Mouse (Mus musculus): ENCODE results near the gene Vmn1r36. TPM values are rescaled to one million over a fixed set of nuclear protein-coding genes. Genes with fewer than 3 reads are reported as not detected.
"Not testable (repeated sequence)": the region's sequence is repeated elsewhere in the genome, so short reads cannot be mapped to it uniquely, and the experiment has no call there.

Gene Vmn1r36
- polyA plus RNA-seq (2015; fragmentation: Nextera tagmentation; extraction: Ambion mirVana) = not detected in 2 replicates

- not testable (repeated sequence) for H3K4me1 ChIP-seq (ENCODE audit: control insufficient read depth, insufficient read depth, low read length); H3K27me3 ChIP-seq (ENCODE audit: control insufficient read depth, insufficient read depth, low read depth, low read length); H3K9ac ChIP-seq (ENCODE audit: low read depth, low read length); H3K9me3 ChIP-seq (replicated peaks; ENCODE audit: control insufficient read depth, low read length, poor library complexity, severe bottlenecking); H3K4me3 ChIP-seq (ENCODE audit: low read depth, low read length); H3K27ac ChIP-seq (ENCODE audit: low read length); H3K4me2 ChIP-seq (ENCODE audit: low read length); ATAC-seq; H3K36me3 ChIP-seq (ENCODE audit: control insufficient read depth, insufficient read depth, low read length)
- 67% methylated on average over 2 of the region's 2 CpGs for WGBS
These were observed at the start of gene Vmn1r36 for GRCm38 (mm10) chr6:66719068-66719467. Vmn1r36 (minus strand) TSS chr6:66719168.

- not testable (repeated sequence) for H3K9ac ChIP-seq (ENCODE audit: low read depth, low read length); H3K27ac ChIP-seq (ENCODE audit: low read length); H3K9me3 ChIP-seq (replicated peaks; ENCODE audit: control insufficient read depth, low read length, poor library complexity, severe bottlenecking); ATAC-seq; H3K4me1 ChIP-seq (ENCODE audit: control insufficient read depth, insufficient read depth, low read length); H3K27me3 ChIP-seq (ENCODE audit: control insufficient read depth, insufficient read depth, low read depth, low read length); H3K36me3 ChIP-seq (ENCODE audit: control insufficient read depth, insufficient read depth, low read length); H3K4me3 ChIP-seq (ENCODE audit: low read depth, low read length); H3K4me2 ChIP-seq (ENCODE audit: low read length)
These were observed 10.1 kb upstream of the Vmn1r36 start, which contains the start of gene Vmn1r37 for GRCm38 (mm10) chr6:66729082-66729481. Vmn1r37 (plus strand) TSS chr6:66729382.

GRCm38 (mm10) chr6:66713854-66714253 is 5.1 kb downstream of the Vmn1r36 start:
- Histone ChIP-seq H3K4me1 (ENCODE audit: control insufficient read depth, insufficient read depth, low read length) (no peaks in the 10 kb centered on the region), H3K27ac (ENCODE audit: low read length) (no peak overlapping the region), H3K27me3 (ENCODE audit: control insufficient read depth, insufficient read depth, low read depth, low read length) (no peaks in the 10 kb centered on the region), H3K36me3 (ENCODE audit: control insufficient read depth, insufficient read depth, low read length) (no peaks in the 10 kb centered on the region), H3K9me3 (replicated peaks; ENCODE audit: control insufficient read depth, low read length, poor library complexity, severe bottlenecking) (no peaks in the 10 kb centered on the region), H3K4me3 (ENCODE audit: low read depth, low read length) (no peak overlapping the region), H3K4me2 (ENCODE audit: low read length) (no peak overlapping the region), H3K9ac (ENCODE audit: low read depth, low read length) (no peak overlapping the region)
- ATAC-seq = no peak
- WGBS = 84% methylated on average over 3 of the region's 3 CpGs

- no peak overlapping the region for H3K27ac ChIP-seq (ENCODE audit: low read length)
- H3K4me1 ChIP-seq (ENCODE audit: control insufficient read depth, insufficient read depth, low read length) = no peaks in the 10 kb centered on the region
- H3K36me3 ChIP-seq (ENCODE audit: control insufficient read depth, insufficient read depth, low read length) = no peaks in the 10 kb centered on the region
- H3K9ac ChIP-seq (ENCODE audit: low read depth, low read length) = no peak overlapping the region
- H3K9me3 ChIP-seq (replicated peaks; ENCODE audit: control insufficient read depth, low read length, poor library complexity, severe bottlenecking) = no peaks in the 10 kb centered on the region
- no peak overlapping the region for H3K4me2 ChIP-seq (ENCODE audit: low read length)
- no peaks in the 10 kb centered on the region for H3K27me3 ChIP-seq (ENCODE audit: control insufficient read depth, insufficient read depth, low read depth, low read length)
- no peak for ATAC-seq
- no peak overlapping the region for H3K4me3 ChIP-seq (ENCODE audit: low read depth, low read length)
These were observed 10.1 kb downstream of the Vmn1r36 start for GRCm38 (mm10) chr6:66708901-66709300.

GRCm38 (mm10) chr6:66685806-66686205 is 33.2 kb downstream of the Vmn1r36 start, which contains the start of gene Vmn1r35:
Vmn1r35 (minus strand) TSS chr6:66685906.
- no peak within 1 kb of the TSS for H3K4me2 ChIP-seq (ENCODE audit: low read length)
- no peak within 1 kb of the TSS for H3K9ac ChIP-seq (ENCODE audit: low read depth, low read length)
- no peak for ATAC-seq
- H3K4me3 ChIP-seq (ENCODE audit: low read depth, low read length) = no peak within 1 kb of the TSS
- H3K27me3 ChIP-seq (ENCODE audit: control insufficient read depth, insufficient read depth, low read depth, low read length) = no peaks in the 10 kb centered on the region
- WGBS = 90% methylated on average over 3 of the region's 3 CpGs
- no peaks in the 10 kb centered on the region for H3K9me3 ChIP-seq (replicated peaks; ENCODE audit: control insufficient read depth, low read length, poor library complexity, severe bottlenecking)
- H3K27ac ChIP-seq (ENCODE audit: low read length) = no peak within 1 kb of the TSS
- no peaks in the 10 kb centered on the region for H3K4me1 ChIP-seq (ENCODE audit: control insufficient read depth, insufficient read depth, low read length)
- no peaks in the 10 kb centered on the region for H3K36me3 ChIP-seq (ENCODE audit: control insufficient read depth, insufficient read depth, low read length)

Other genes with a start within 250 kb of the Vmn1r36 start
- 14.5 and 15.0 TPM in 2 replicates for gene Mad2l1, start 183.8 kb downstream of the Vmn1r36 start, polyA plus RNA-seq (2015; fragmentation: Nextera tagmentation; extraction: Ambion mirVana)
- not detected in 2 replicates for gene Vmn1r32, start 159.1 kb downstream of the Vmn1r36 start, polyA plus RNA-seq (2015; fragmentation: Nextera tagmentation; extraction: Ambion mirVana)
- gene Vmn1r33, start 100.9 kb downstream of the Vmn1r36 start, polyA plus RNA-seq (2015; fragmentation: Nextera tagmentation; extraction: Ambion mirVana) = not detected in 2 replicates
- gene Vmn1r34, start 75.3 kb downstream of the Vmn1r36 start, polyA plus RNA-seq (2015; fragmentation: Nextera tagmentation; extraction: Ambion mirVana) = not detected in 2 replicates
- gene Vmn1r35, start 33.3 kb downstream of the Vmn1r36 start, polyA plus RNA-seq (2015; fragmentation: Nextera tagmentation; extraction: Ambion mirVana) = not detected in 2 replicates
- gene Vmn1r37, start 10.2 kb upstream of the Vmn1r36 start, polyA plus RNA-seq (2015; fragmentation: Nextera tagmentation; extraction: Ambion mirVana) = not detected in 2 replicates
- gene Vmn1r38, start 63.5 kb upstream of the Vmn1r36 start, polyA plus RNA-seq (2015; fragmentation: Nextera tagmentation; extraction: Ambion mirVana) = not detected in 2 replicates
- gene Vmn1r39, start 91.4 kb upstream of the Vmn1r36 start, polyA plus RNA-seq (2015; fragmentation: Nextera tagmentation; extraction: Ambion mirVana) = not detected in 2 replicates
- 34.5 and 43.1 TPM in 2 replicates for gene Gng12, start 177.2 kb upstream of the Vmn1r36 start, polyA plus RNA-seq (2015; fragmentation: Nextera tagmentation; extraction: Ambion mirVana)

Measured in midbrain, embryonic 16.5 days (tissue).